Mouse (Mus musculus) limb, embryonic 14.5 days (tissue): ENCODE measurements at regions not wholly inside any gene's neighbourhood (a gene's known extent, or its start where the extent isn't known, plus 50 kb on each side); places are given as distances from the start of the nearest gene placed in this dataset.

Experiments used
- ATAC-seq: fragments of 200-750 bp; cut with Nextera tagmentation; 2 replicates; pipeline ENCODE4 v1.8.0; 2017; ENCODE audit warnings: low read depth, moderate number of reproducible peaks, moderate TSS enrichment; ENCODE audit not compliant: low FRiP score
- DNase-seq: peaks from one replicate; pipeline ENCODE4 v3.0.0-alpha.2; 2015; ENCODE audit warnings: low spot score
- H3K27ac ChIP-seq: fragments of 300-500 bp; sonication (generic); replicated peaks from 2 replicates; pipeline ENCODE4 v1.5.1; 2014; ENCODE audit warnings: low read depth, mild to moderate bottlenecking, low read length, moderate library complexity, mixed read lengths
- H3K27me3 ChIP-seq: fragments of 300-500 bp; sonication (generic); 2 replicates; pipeline ENCODE4 v1.6.1; 2014; ENCODE audit warnings: low read length, mixed read lengths; ENCODE audit not compliant: control insufficient read depth, insufficient read depth
- H3K36me3 ChIP-seq: fragments of 300-500 bp; sonication (generic); 2 replicates; pipeline ENCODE4 v1.6.1; 2014; ENCODE audit warnings: mild to moderate bottlenecking, low read length, moderate library complexity, mixed read lengths; ENCODE audit not compliant: control insufficient read depth, insufficient read depth
- H3K4me1 ChIP-seq: fragments of 300-500 bp; sonication (generic); 2 replicates; pipeline ENCODE4 v1.6.1; 2014; ENCODE audit warnings: antibody characterized with exemption, low read length, mixed read lengths; ENCODE audit not compliant: control insufficient read depth, insufficient read depth
- H3K4me2 ChIP-seq: fragments of 300-500 bp; sonication (generic); replicated peaks from 2 replicates; pipeline ENCODE4 v1.6.1; 2014; ENCODE audit warnings: low read depth, mild to moderate bottlenecking, low read length, moderate library complexity; ENCODE audit not compliant: severe bottlenecking
- H3K4me3 ChIP-seq: fragments of 300-500 bp; sonication (generic); replicated peaks from 2 replicates; pipeline ENCODE4 v1.5.1; 2014; ENCODE audit warnings: low read length
- H3K9ac ChIP-seq: fragments of 300-500 bp; sonication (generic); 2 replicates; pipeline ENCODE4 v1.6.1; 2014; ENCODE audit warnings: mild to moderate bottlenecking, low read depth, low read length, moderate library complexity; ENCODE audit not compliant: severe bottlenecking
- H3K9me3 ChIP-seq: fragments of 300-500 bp; sonication (generic); 2 replicates; pipeline ENCODE4 v1.6.1; 2016; ENCODE audit warnings: low read length; ENCODE audit not compliant: control insufficient read depth
- POLR2A ChIP-seq: fragments of 200-500 bp; IDR thresholded peaks from 2 replicates; pipeline ENCODE4 v1.8.0; 2012; ENCODE audit warnings: inconsistent platforms, mild to moderate bottlenecking, moderate library complexity, borderline replicate concordance; ENCODE audit not compliant: insufficient read depth, insufficient read length; ENCODE audit errors: extremely low read depth
- WGBS: fragments of 180-500 bp; shearing (Covaris S2); extraction: QIAGEN DNeasy Blood & Tissue Kit; methylation state at CpG from one replicate; pipeline ENCODE4 v1.1.7; 2014; 5-methylcytosine and 5-hydroxymethylcytosine counted together

GRCm38 (mm10) chr10:25017843-25018242, 90.6 kb upstream of the Arg1 start:
- no peak overlapping the region for H3K27ac ChIP-seq
- DNase-seq (no peak), ATAC-seq (no peak)
- H3K4me1 ChIP-seq = no peaks in the 10 kb centered on the region
- no peaks in the 10 kb centered on the region for H3K36me3 ChIP-seq
- H3K4me3 ChIP-seq = no peak overlapping the region
- no peak for TF ChIP-seq POLR2A
- H3K27me3 ChIP-seq = no peaks in the 10 kb centered on the region
- no peak overlapping the region for H3K4me2 ChIP-seq
- H3K9ac ChIP-seq = no peak overlapping the region
- WGBS = 91% methylated on average over 1 of the region's 1 CpGs
- no peaks in the 10 kb centered on the region for H3K9me3 ChIP-seq

- no peak overlapping the region for H3K27ac ChIP-seq
- no peaks in the 10 kb centered on the region for H3K36me3 ChIP-seq
- H3K9ac ChIP-seq = no peak overlapping the region
- no peaks in the 10 kb centered on the region for H3K27me3 ChIP-seq
- DNase-seq (no peak), ATAC-seq (no peak)
- H3K9me3 ChIP-seq = no peaks in the 10 kb centered on the region
- no peak overlapping the region for H3K4me3 ChIP-seq
- TF ChIP-seq POLR2A = no peak
- no peaks in the 10 kb centered on the region for H3K4me1 ChIP-seq
- 71% methylated on average over 9 of the region's 9 CpGs for WGBS
- H3K4me2 ChIP-seq = no peak overlapping the region
Observed at GRCm38 (mm10) chr10:25016110-25016509, 88.8 kb upstream of the Arg1 start.

- Histone ChIP-seq H3K27ac (no peak overlapping the region), H3K4me1 (no peaks in the 10 kb centered on the region), H3K27me3 (no peaks in the 10 kb centered on the region), H3K4me3 (no peak overlapping the region), H3K9me3 (no peaks in the 10 kb centered on the region), H3K4me2 (no peak overlapping the region), H3K9ac (no peak overlapping the region), H3K36me3 (no peaks in the 10 kb centered on the region)
- DNase-seq (no peak), ATAC-seq (no peak)
- TF ChIP-seq POLR2A = no peak
Observed at GRCm38 (mm10) chr10:25012129-25012528, 84.8 kb upstream of the Arg1 start.

GRCm38 (mm10) chr10:25001299-25001698, 74.0 kb upstream of the Arg1 start:
- Histone ChIP-seq H3K4me2 (no peak overlapping the region), H3K27me3 (no peaks in the 10 kb centered on the region), H3K4me1 (no peaks in the 10 kb centered on the region), H3K27ac (no peak overlapping the region), H3K36me3 (no peaks in the 10 kb centered on the region), H3K4me3 (no peak overlapping the region), H3K9me3 (no peaks in the 10 kb centered on the region), H3K9ac (no peak overlapping the region)
- no peak for ATAC-seq
- TF ChIP-seq POLR2A = no peak
- WGBS = 87% methylated on average over 8 of the region's 8 CpGs
- DNase-seq = no peak

- DNase-seq = no peak
Observed at GRCm38 (mm10) chr10:25000231-25001222, 73.2 kb upstream of the Arg1 start.

More at GRCm38 (mm10) chr10:25000231-25001222, 73.2 kb upstream of the Arg1 start:
- Histone ChIP-seq H3K9ac (no peak overlapping the region), H3K36me3 (no peaks in the 10 kb centered on the region), H3K4me2 (no peak overlapping the region), H3K4me1 (no peaks in the 10 kb centered on the region), H3K4me3 (no peak overlapping the region), H3K27ac (no peak overlapping the region), H3K27me3 (no peaks in the 10 kb centered on the region), H3K9me3 (no peaks in the 10 kb centered on the region)
- ATAC-seq = no peak
- no peak for TF ChIP-seq POLR2A
- WGBS = 73% methylated on average over 20 of the region's 20 CpGs
